Mouse (Mus musculus) MEL (cell line): Measurements from ENCODE around the gene Zfp865. TPM values are rescaled to one million over a fixed set of nuclear protein-coding genes. Genes with fewer than 3 reads are reported as not detected.

Source experiments
- DNase-seq: peaks from one replicate; pipeline ENCODE4 v3.0.0; 2011; ENCODE audit warnings: low read depth, low spot score
- H3K27ac ChIP-seq: 2 replicates; pipeline ENCODE4 v1.5.1; 2012; ENCODE audit warnings: low read depth, mild to moderate bottlenecking, control low read depth, low read length, moderate library complexity; ENCODE audit not compliant: control insufficient read depth
- H3K27me3 ChIP-seq, 2 experiments: fragments of 150-350 bp in 1 of 2; sonication (generic) in 1 of 2; 2 replicates each; pipeline ENCODE4 v1.6.1; 2012; ENCODE audit warnings: low read length in 2 of 2, mild to moderate bottlenecking in 2 of 2, improper control_type of control experiment in 1 of 2, moderate library complexity in 1 of 2; ENCODE audit not compliant: insufficient read depth in 2 of 2, control insufficient read depth in 1 of 2
- H3K36me3 ChIP-seq, 2 experiments: 2 replicates each; pipeline ENCODE4 v1.6.1; 2012 to 2014; ENCODE audit warnings: low read length in 2 of 2, improper control_type of control experiment in 1 of 2, inconsistent platforms in 1 of 2, mild to moderate bottlenecking in 1 of 2; ENCODE audit not compliant: insufficient read depth in 2 of 2, control insufficient read depth in 1 of 2
- H3K4me1 ChIP-seq, 2 experiments: fragments of 150-350 bp in 1 of 2; sonication (generic) in 1 of 2; 2 replicates each; pipeline ENCODE4 v1.6.1; 2012; ENCODE audit warnings: low read length in 2 of 2, improper control_type of control experiment in 1 of 2, mild to moderate bottlenecking in 1 of 2; ENCODE audit not compliant: insufficient read depth in 2 of 2, control insufficient read depth in 1 of 2
- H3K4me3 ChIP-seq, 2 experiments: fragments of 150-350 bp in 1 of 2; sonication (generic) in 1 of 2; 2 replicates each; pipeline ENCODE4 v1.5.1; 2012; ENCODE audit warnings: low read depth in 2 of 2, low read length in 2 of 2, mild to moderate bottlenecking in 2 of 2, moderate library complexity in 2 of 2, control low read depth in 1 of 2, improper control_type of control experiment in 1 of 2; ENCODE audit not compliant: control insufficient read depth in 1 of 2, insufficient read depth in 1 of 2
- H3K79me2 ChIP-seq: 2 replicates; pipeline ENCODE4 v1.6.1; 2012; ENCODE audit warnings: mild to moderate bottlenecking, low read length, moderate library complexity; ENCODE audit not compliant: control insufficient read depth, poor library complexity, insufficient read depth
- H3K9ac ChIP-seq: 2 replicates; pipeline ENCODE4 v1.6.1; 2012; ENCODE audit warnings: low read depth, mild to moderate bottlenecking, control low read depth, low read length, moderate library complexity; ENCODE audit not compliant: control insufficient read depth, poor library complexity, severe bottlenecking
- H3K9me3 ChIP-seq: fragments of 150-350 bp; sonication (generic); replicated peaks from 2 replicates; pipeline ENCODE4 v1.6.1; 2012; ENCODE audit warnings: mild to moderate bottlenecking, low read length, improper control_type of control experiment, moderate library complexity; ENCODE audit not compliant: insufficient read depth
- BHLHE40 ChIP-seq: IDR thresholded peaks from 2 replicates; pipeline ENCODE4 v1.6.1; 2012; ENCODE audit warnings: low read depth, mild to moderate bottlenecking, inconsistent platforms, low read length, improper control_type of control experiment, borderline replicate concordance
- CHD1 ChIP-seq: IDR thresholded peaks from 2 replicates; pipeline ENCODE4 v1.6.1; 2012; ENCODE audit warnings: low read depth, mild to moderate bottlenecking, inconsistent platforms, low read length, improper control_type of control experiment
- CTCF ChIP-seq, 3 experiments: IDR thresholded peaks in 2 of 3; conservative IDR thresholded peaks in 1 of 3; 2 replicates each; pipeline ENCODE4 v1.5.1; 2011 to 2012; ENCODE audit warnings: low read length in 3 of 3, low read depth in 2 of 3, mild to moderate bottlenecking in 2 of 3, improper control_type of control experiment in 1 of 3, inconsistent platforms in 1 of 3, mixed read lengths in 1 of 3, moderate library complexity in 1 of 3; ENCODE audit not compliant: control insufficient read depth in 1 of 3, insufficient read depth in 1 of 3, poor library complexity in 1 of 3, severe bottlenecking in 1 of 3
- ELF1 ChIP-seq: IDR thresholded peaks from 2 replicates; pipeline ENCODE4 v1.6.1; 2014; ENCODE audit warnings: low read depth, mild to moderate bottlenecking, inconsistent platforms, low read length, improper control_type of control experiment, moderate library complexity
- EP300 ChIP-seq, 2 experiments: IDR thresholded peaks; 2 replicates each; pipeline ENCODE4 v1.6.1; 2011; ENCODE audit warnings: improper control_type of control experiment in 2 of 2, low read length in 2 of 2, low read depth in 1 of 2, mild to moderate bottlenecking in 1 of 2
- ETS1 ChIP-seq: IDR thresholded peaks from 2 replicates; pipeline ENCODE4 v1.6.1; 2012; ENCODE audit warnings: low read depth, mild to moderate bottlenecking, inconsistent platforms, low read length, improper control_type of control experiment, moderate library complexity
- GABPA ChIP-seq: IDR thresholded peaks from 2 replicates; pipeline ENCODE4 v1.6.1; 2012; ENCODE audit warnings: low read depth, mild to moderate bottlenecking, inconsistent platforms, low read length, improper control_type of control experiment, moderate library complexity
- HCFC1 ChIP-seq: IDR thresholded peaks from 2 replicates; pipeline ENCODE4 v1.6.1; 2012; ENCODE audit warnings: low read depth, mild to moderate bottlenecking, inconsistent platforms, low read length, improper control_type of control experiment, moderate library complexity
- JUND ChIP-seq: IDR thresholded peaks from 2 replicates; pipeline ENCODE4 v1.6.1; 2011; ENCODE audit warnings: low read depth, mild to moderate bottlenecking, improper control_type of control experiment, low read length
- KAT2A ChIP-seq: conservative IDR thresholded peaks from 2 replicates; pipeline ENCODE4 v1.6.1; 2012; ENCODE audit warnings: low read depth, low read length, improper control_type of control experiment, inconsistent platforms
- MAX ChIP-seq: IDR thresholded peaks from 2 replicates; pipeline ENCODE4 v1.6.1; 2011; ENCODE audit warnings: low read length, improper control_type of control experiment
- MAZ ChIP-seq: IDR thresholded peaks from 2 replicates; pipeline ENCODE4 v1.6.1; 2012; ENCODE audit warnings: low read depth, mild to moderate bottlenecking, inconsistent platforms, low read length, improper control_type of control experiment
- MXI1 ChIP-seq: IDR thresholded peaks from 2 replicates; pipeline ENCODE4 v1.6.1; 2011; ENCODE audit warnings: mild to moderate bottlenecking, low read depth, low read length, improper control_type of control experiment
- MYB ChIP-seq: IDR thresholded peaks from 2 replicates; pipeline ENCODE4 v1.6.1; 2011; ENCODE audit warnings: mild to moderate bottlenecking, low read depth, low read length, improper control_type of control experiment
- MYC ChIP-seq: IDR thresholded peaks from 2 replicates; pipeline ENCODE4 v1.6.1; 2011; ENCODE audit warnings: low read depth, mild to moderate bottlenecking, low read length, improper control_type of control experiment, moderate library complexity
- NELFE ChIP-seq: IDR thresholded peaks from 2 replicates; pipeline ENCODE4 v1.6.1; 2011; ENCODE audit warnings: low read depth, low read length, improper control_type of control experiment
- NRF1 ChIP-seq: IDR thresholded peaks from 2 replicates; pipeline ENCODE4 v1.6.1; 2014; ENCODE audit warnings: low read depth, mild to moderate bottlenecking, inconsistent platforms, low read length, improper control_type of control experiment, moderate library complexity; ENCODE audit not compliant: poor library complexity, insufficient read depth, severe bottlenecking
- POLR2AphosphoS5 ChIP-seq: IDR thresholded peaks from 2 replicates; pipeline ENCODE4 v1.6.1; 2012; ENCODE audit warnings: low read depth, borderline replicate concordance, mild to moderate bottlenecking, inconsistent platforms, low read length, moderate library complexity, mixed read lengths
- RAD21 ChIP-seq: IDR thresholded peaks from 2 replicates; pipeline ENCODE4 v1.6.1; 2011; ENCODE audit warnings: mild to moderate bottlenecking, low read depth, low read length, improper control_type of control experiment
- SIN3A ChIP-seq: IDR thresholded peaks from 2 replicates; pipeline ENCODE4 v1.6.1; 2012; ENCODE audit warnings: low read length, improper control_type of control experiment, inconsistent platforms
- SMC3 ChIP-seq: IDR thresholded peaks from 2 replicates; pipeline ENCODE4 v1.6.1; 2011; ENCODE audit warnings: low read depth, low read length, improper control_type of control experiment
- TAL1 ChIP-seq: IDR thresholded peaks from 2 replicates; pipeline ENCODE4 v1.6.1; 2012; ENCODE audit warnings: mild to moderate bottlenecking, inconsistent platforms, low read length, moderate library complexity, mixed read lengths
- TBP ChIP-seq: IDR thresholded peaks from 2 replicates; pipeline ENCODE4 v1.8.0; 2011; ENCODE audit warnings: low read depth, low read length, improper control_type of control experiment
- TCF12 ChIP-seq: IDR thresholded peaks from 2 replicates; pipeline ENCODE4 v1.6.1; 2014; ENCODE audit warnings: low read depth, mild to moderate bottlenecking, inconsistent platforms, low read length, improper control_type of control experiment, moderate library complexity
- UBTF ChIP-seq: IDR thresholded peaks from 2 replicates; pipeline ENCODE4 v1.6.1; 2012; ENCODE audit warnings: low read depth, mild to moderate bottlenecking, inconsistent platforms, low read length, improper control_type of control experiment, moderate library complexity, borderline replicate concordance; ENCODE audit not compliant: insufficient read depth
- ZC3H11A ChIP-seq: IDR thresholded peaks from 2 replicates; pipeline ENCODE4 v1.6.1; 2012; ENCODE audit warnings: low read depth, mild to moderate bottlenecking, inconsistent platforms, low read length, improper control_type of control experiment
- ZKSCAN1 ChIP-seq: IDR thresholded peaks from 2 replicates; pipeline ENCODE4 v1.6.1; 2012; ENCODE audit warnings: low read depth, mild to moderate bottlenecking, inconsistent platforms, low read length, improper control_type of control experiment, moderate library complexity
- ZMIZ1 ChIP-seq: IDR thresholded peaks from 2 replicates; pipeline ENCODE4 v1.6.1; 2012; ENCODE audit warnings: low read depth, mild to moderate bottlenecking, inconsistent platforms, low read length, improper control_type of control experiment, moderate library complexity
- ZNF384 ChIP-seq: IDR thresholded peaks from 2 replicates; pipeline ENCODE4 v1.6.1; 2012; ENCODE audit warnings: low read depth, mild to moderate bottlenecking, inconsistent platforms, low read length, improper control_type of control experiment
- polyA plus RNA-seq, 2 experiments: library from polyadenylated mRNA; stranded (reverse) in 1 of 2; unstranded in 1 of 2; fragments of >175 nt in 1 of 2; fragments of >200 nt in 1 of 2; gene quantifications; 2 replicates each; pipeline versions ENCODE4 v1.2.1 to v1.2.4; 2012; ENCODE audit warnings: low replicate concordance in 2 of 2, low read depth in 1 of 2; ENCODE audit not compliant: insufficient read length in 2 of 2, insufficient read depth in 1 of 2, missing spikeins in 1 of 2
- total RNA-seq: library from RNA; depleted of rRNA; stranded (reverse); fragments of 300-350 nt; gene quantifications from 2 replicates; pipeline ENCODE4 v1.2.3, GENCODE M21; 2012

The Zfp865 gene
- total and polyA plus RNA-seq, 3 experiments: 12.2 to 34.6 TPM; not detected in 1

GRCm38 (mm10) chr7:5060239-5060731 lies 40.1 kb downstream of the Zfp865 start:
- Histone ChIP-seq H3K79me2 (peaks cover 34% of the 10 kb centered on the region), H3K27ac (peak overlapping the region; percentile 99), H3K27me3 (no peaks in the 10 kb centered on the region), H3K9me3 (no peaks in the 10 kb centered on the region), H3K4me3 (peak overlapping the region; percentile 62 to 70), H3K4me1 (peaks cover 2 to 15% of the 10 kb centered on the region in 2 experiments; a peak in 3 of 4 replicates), H3K9ac (peak overlapping the region; percentile 90), H3K36me3 (peaks cover 4 to 15% of the 10 kb centered on the region in 2 experiments; a peak in 3 of 4 replicates)
- TF ChIP-seq ELF1 (no peak), TCF12 (0 out of 2 replicates have a peak, but pooled peaks have one; percentile 14), GABPA (no peak), ZC3H11A (peak; percentile 46), SIN3A (peak; percentile 59), HCFC1 (peak; percentile 58; the same call in 1 of the 2 replicates), CTCF (IDR thresholded peaks at IDR 0.05 in 2 of 3, conservative IDR thresholded peaks at IDR 0.05 in 1 of 3; ENCODE audit: control insufficient read depth in 1 of 3, insufficient read depth in 1 of 3, low read depth in 2 of 3, low read length in 3 of 3, poor library complexity in 1 of 3, severe bottlenecking in 1 of 3) (peak; percentile 36 to 72 (median 69); a peak in 5 of 6 replicates), RAD21 (peak; percentile 63), SMC3 (peak; percentile 66), NELFE (peak; percentile 47)
- peak; percentile 89 for DNase-seq

- H3K79me2 ChIP-seq: peaks cover 42% of the 10 kb centered on the region
- H3K4me3 ChIP-seq: peak overlapping the region; percentile 81 to 83
- no peaks in the 10 kb centered on the region for H3K9me3 ChIP-seq
- H3K9ac ChIP-seq: peak overlapping the region; percentile 98
- DNase-seq: peak; percentile 98
- peak overlapping the region; percentile 99 for H3K27ac ChIP-seq
- peaks cover 2 to 22% of the 10 kb centered on the region in 2 experiments for H3K4me1 ChIP-seq
- no peaks in the 10 kb centered on the region for H3K27me3 ChIP-seq
- H3K36me3 ChIP-seq: peaks cover 4 to 23% of the 10 kb centered on the region in 2 experiments
- peak; percentile 67; the same call in 1 of the 2 replicates for TF ChIP-seq CHD1
- peak; percentile 90 for TF ChIP-seq MYC
- peak; percentile 84 for TF ChIP-seq MAZ
- no peak for TF ChIP-seq ZKSCAN1
- no peak for TF ChIP-seq JUND
- peak in 1 of 2 experiments; percentile 37; a peak in 2 of 4 replicates for TF ChIP-seq EP300 (IDR thresholded peaks at IDR 0.05; ENCODE audit: low read depth in 1 of 2, low read length in 2 of 2)
- TF ChIP-seq KAT2A: peak; percentile 58
- 0 out of 2 replicates have a peak, but pooled peaks have one; percentile 55 for TF ChIP-seq UBTF
- no peak for TF ChIP-seq ZNF384
- peak; percentile 92 for TF ChIP-seq NRF1
- peak; percentile 14; the same call in 1 of the 2 replicates for TF ChIP-seq SIN3A
- TF ChIP-seq BHLHE40: peak; percentile 74
- peak; percentile 54 for TF ChIP-seq TBP
- TF ChIP-seq GABPA: no peak
- peak; percentile 66 for TF ChIP-seq MAX
- TF ChIP-seq POLR2AphosphoS5: no peak
- TF ChIP-seq ZMIZ1: peak; percentile 54
- TF ChIP-seq TAL1: no peak
- peak; percentile 88 for TF ChIP-seq MXI1
- peak; percentile 25 for TF ChIP-seq ETS1
- TF ChIP-seq MYB: peak; percentile 61; the same call in 1 of the 2 replicates
- TF ChIP-seq HCFC1: 0 out of 2 replicates have a peak, but pooled peaks have one; percentile 65
Observed at GRCm38 (mm10) chr7:5060944-5061773, 41.0 kb downstream of the Zfp865 start.
